Mouse (Mus musculus) heart, embryonic 15.5 days (tissue): Measurements from ENCODE around the gene 4931406P16Rik. TPM values are rescaled to one million over a fixed set of nuclear protein-coding genes. Genes with fewer than 3 reads are reported as not detected.
"Not testable (repeated sequence)": the region's sequence is repeated elsewhere in the genome, so short reads cannot be mapped to it uniquely, and the experiment has no call there.

Experiments used
- ATAC-seq: fragments of 200-750 bp; cut with Nextera tagmentation; replicated peaks from 2 replicates; pipeline ENCODE4 v1.8.0; 2017; ENCODE audit warnings: low read depth, moderate TSS enrichment; ENCODE audit not compliant: insufficient number of reproducible peaks, insufficient read depth, low FRiP score
- H3K27ac ChIP-seq: fragments of 300-500 bp; sonication (generic); 2 replicates; pipeline ENCODE4 v1.5.1; 2015; ENCODE audit warnings: mild to moderate bottlenecking, inconsistent platforms
- H3K27me3 ChIP-seq: fragments of 300-500 bp; sonication (generic); 2 replicates; pipeline ENCODE4 v1.6.1; 2015; ENCODE audit warnings: inconsistent platforms
- H3K36me3 ChIP-seq: fragments of 300-500 bp; sonication (generic); 2 replicates; pipeline ENCODE4 v1.6.1; 2015; ENCODE audit warnings: mild to moderate bottlenecking, inconsistent platforms
- H3K4me1 ChIP-seq: fragments of 300-500 bp; sonication (generic); replicated peaks from 2 replicates; pipeline ENCODE4 v1.6.1; 2015; ENCODE audit warnings: inconsistent platforms
- H3K4me2 ChIP-seq: fragments of 300-500 bp; sonication (generic); 2 replicates; pipeline ENCODE4 v1.6.1; 2015; ENCODE audit warnings: inconsistent platforms, mild to moderate bottlenecking, moderate library complexity
- H3K4me3 ChIP-seq: fragments of 300-500 bp; sonication (generic); 2 replicates; pipeline ENCODE4 v1.5.1; 2015; ENCODE audit warnings: mild to moderate bottlenecking, inconsistent platforms
- H3K9ac ChIP-seq: fragments of 300-500 bp; sonication (generic); 2 replicates; pipeline ENCODE4 v1.6.1; 2015; ENCODE audit warnings: mild to moderate bottlenecking, inconsistent platforms
- H3K9me3 ChIP-seq: fragments of 300-500 bp; sonication (generic); replicated peaks from 2 replicates; pipeline ENCODE4 v1.6.1; 2016; ENCODE audit warnings: inconsistent platforms
- WGBS: fragments of 180-500 bp; shearing (Covaris S2); methylation state at CpG from one replicate; pipeline ENCODE4 v1.1.7; 2015; ENCODE audit warnings: mixed read lengths; 5-methylcytosine and 5-hydroxymethylcytosine counted together
- polyA plus RNA-seq: library from polyadenylated mRNA; unstranded; fragments of >200 nt; fragmentation: Nextera tagmentation; extraction: Ambion mirVana; gene quantifications from 2 replicates; pipeline ENCODE4 v1.2.1, GENCODE M21; 2015

4931406P16Rik gene
- polyA plus RNA-seq, 1 experiment from 2014 or later, result 32.5 TPM

DNA sequence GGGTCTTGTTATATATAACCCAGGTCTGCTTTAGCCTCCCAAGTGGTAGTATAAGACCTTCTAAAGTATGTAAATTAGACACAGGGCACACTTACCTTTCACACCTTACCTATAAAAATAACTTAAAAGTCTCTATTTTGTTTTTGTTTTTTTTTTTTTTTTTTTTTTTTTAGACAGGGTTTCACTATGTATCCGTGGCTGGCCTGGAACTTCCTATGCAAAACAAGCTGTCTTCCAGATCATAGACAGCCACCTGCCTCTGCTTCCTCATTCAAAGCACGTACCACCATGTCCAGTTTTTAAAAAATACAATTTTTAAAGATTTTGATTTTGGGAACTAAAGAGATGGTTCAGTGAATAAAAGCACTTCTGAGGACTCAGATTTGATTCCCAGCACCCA is 23.9 kb upstream of the 4931406P16Rik start:
- 0 out of 2 replicates have a peak, but pooled peaks cover 4% of the 10 kb centered on the region for H3K36me3 ChIP-seq
- no peak for ATAC-seq
- no peak overlapping the region for H3K9ac ChIP-seq
- peaks cover 3% of the 10 kb centered on the region; the same call in 1 of the 2 replicates for H3K9me3 ChIP-seq
- WGBS, result 86% methylated on average over 2 of the region's 2 CpGs
- no peak overlapping the region for H3K4me3 ChIP-seq
- H3K4me2 ChIP-seq, result no peak overlapping the region
- H3K27ac ChIP-seq, result no peak overlapping the region
- H3K4me1 ChIP-seq, result peaks cover 23% of the 10 kb centered on the region
- H3K27me3 ChIP-seq, result no peaks in the 10 kb centered on the region

DNA sequence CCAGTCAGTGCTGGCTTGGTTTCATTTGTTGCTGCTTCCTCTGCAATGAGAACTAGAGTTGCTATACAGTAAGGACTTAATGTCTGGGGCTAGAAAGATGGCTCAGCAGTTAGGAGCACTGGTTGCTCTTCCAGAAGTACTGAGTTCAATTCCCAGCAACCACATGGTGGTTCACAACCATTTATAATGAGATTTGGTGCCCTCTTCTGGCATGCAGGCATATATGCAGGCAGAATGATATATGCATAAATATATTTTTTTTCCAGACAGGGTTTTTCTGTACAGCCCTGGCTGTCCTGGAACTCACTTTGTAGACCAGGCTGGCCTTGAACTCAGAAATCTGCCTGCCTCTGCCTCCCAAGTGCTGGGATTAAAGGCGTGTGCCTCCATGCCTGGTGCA is 23.2 kb upstream of the 4931406P16Rik start:
- H3K27ac ChIP-seq, H3K36me3 ChIP-seq, H3K27me3 ChIP-seq, H3K4me2 ChIP-seq, H3K9ac ChIP-seq, H3K9me3 ChIP-seq, H3K4me3 ChIP-seq, ATAC-seq: not testable (repeated sequence)
- WGBS, result 91% methylated on average over 1 of the region's 1 CpGs
- H3K4me1 ChIP-seq, result peaks cover 23% of the 10 kb centered on the region

GRCm38 (mm10) chr7:34327493-34327892 is 14.1 kb upstream of the 4931406P16Rik start:
- no peaks in the 10 kb centered on the region for H3K36me3 ChIP-seq
- peak overlapping the region; percentile 30; the same call in 1 of the 2 replicates for H3K27ac ChIP-seq
- WGBS, result 23% methylated on average over 3 of the region's 3 CpGs
- no peak for ATAC-seq
- H3K9ac ChIP-seq, result no peak overlapping the region
- 0 out of 2 replicates have a peak, but pooled peaks cover 3% of the 10 kb centered on the region for H3K9me3 ChIP-seq
- no peaks in the 10 kb centered on the region for H3K27me3 ChIP-seq
- H3K4me1 ChIP-seq, result peaks cover 8% of the 10 kb centered on the region
- H3K4me3 ChIP-seq, result no peak overlapping the region
- no peak overlapping the region for H3K4me2 ChIP-seq

GRCm38 (mm10) chr7:34324857-34325256 is 11.5 kb upstream of the 4931406P16Rik start:
- WGBS, result 80% methylated on average over 1 of the region's 1 CpGs
- Histone ChIP-seq H3K9me3 (0 out of 2 replicates have a peak, but pooled peaks cover 3% of the 10 kb centered on the region), H3K4me1 (peaks cover 15% of the 10 kb centered on the region), H3K4me2 (no peak overlapping the region), H3K36me3 (no peaks in the 10 kb centered on the region), H3K9ac (no peak overlapping the region), H3K27me3 (no peaks in the 10 kb centered on the region), H3K4me3 (no peak overlapping the region), H3K27ac (no peak overlapping the region)
- no peak for ATAC-seq

- H3K4me1 ChIP-seq, result peaks cover 16% of the 10 kb centered on the region
- 93% methylated on average over 2 of the region's 2 CpGs for WGBS
- no peak for ATAC-seq
- H3K9me3 ChIP-seq, result 0 out of 2 replicates have a peak, but pooled peaks cover 3% of the 10 kb centered on the region
- no peaks in the 10 kb centered on the region for H3K36me3 ChIP-seq
- H3K9ac ChIP-seq, result no peak overlapping the region
- no peak overlapping the region for H3K27ac ChIP-seq
- no peaks in the 10 kb centered on the region for H3K27me3 ChIP-seq
- H3K4me3 ChIP-seq, result no peak overlapping the region
- no peak overlapping the region for H3K4me2 ChIP-seq
Measured at GRCm38 (mm10) chr7:34324005-34324404, 10.7 kb upstream of the 4931406P16Rik start.

DNA sequence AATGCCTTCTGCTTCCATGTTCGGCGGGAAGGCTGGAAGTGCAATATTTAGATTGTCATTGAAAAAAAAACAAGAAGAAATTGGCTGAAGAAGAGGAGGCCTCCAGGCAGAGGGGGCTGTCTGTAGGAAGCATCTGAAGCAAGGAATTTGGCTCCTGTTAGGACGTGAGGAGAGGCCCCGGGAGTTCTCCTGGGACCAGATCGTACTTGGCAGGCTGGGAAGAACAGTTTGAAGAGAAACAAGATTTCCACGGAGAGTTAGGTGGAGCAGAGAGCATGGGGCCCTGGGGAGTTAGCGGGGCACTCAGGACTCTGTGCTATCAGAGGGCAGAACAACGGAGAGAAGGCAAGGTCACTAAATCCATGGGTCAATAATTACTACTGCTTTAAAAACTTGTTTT is 10.0 kb upstream of the 4931406P16Rik start:
- H3K4me1 ChIP-seq, result peaks cover 16% of the 10 kb centered on the region
- H3K27ac ChIP-seq, result peak overlapping the region; percentile 15; the same call in 1 of the 2 replicates
- H3K36me3 ChIP-seq, result no peaks in the 10 kb centered on the region
- no peak overlapping the region for H3K4me3 ChIP-seq
- 60% methylated on average over 8 of the region's 8 CpGs for WGBS
- no peak overlapping the region for H3K4me2 ChIP-seq
- H3K27me3 ChIP-seq, result no peaks in the 10 kb centered on the region
- no peak for ATAC-seq
- no peak overlapping the region for H3K9ac ChIP-seq
- H3K9me3 ChIP-seq, result 0 out of 2 replicates have a peak, but pooled peaks cover 3% of the 10 kb centered on the region

DNA sequence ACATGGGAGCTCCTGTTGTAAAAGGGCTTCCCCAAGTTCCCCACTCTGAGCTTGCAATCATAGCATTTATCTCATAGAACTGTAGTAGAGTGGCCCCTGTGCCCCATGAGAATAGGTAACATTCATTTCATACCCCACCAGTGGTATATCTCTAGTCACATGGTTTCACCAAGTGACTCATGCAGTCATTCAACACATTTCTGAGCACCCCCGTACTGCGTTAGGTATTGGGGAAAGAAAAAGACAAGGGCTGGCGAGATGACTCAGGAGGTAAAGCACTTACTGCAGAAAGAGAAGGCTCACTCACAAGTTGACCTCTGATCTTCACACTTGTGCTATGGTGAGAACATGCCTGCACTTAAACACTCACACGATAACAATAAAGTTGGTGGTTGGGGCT is 8.6 kb upstream of the 4931406P16Rik start:
- Histone ChIP-seq H3K4me3 (no peak overlapping the region), H3K4me2 (no peak overlapping the region), H3K9me3 (0 out of 2 replicates have a peak, but pooled peaks cover 3% of the 10 kb centered on the region), H3K27me3 (no peaks in the 10 kb centered on the region), H3K9ac (no peak overlapping the region), H3K4me1 (peaks cover 16% of the 10 kb centered on the region), H3K27ac (no peak overlapping the region), H3K36me3 (no peaks in the 10 kb centered on the region)
- ATAC-seq, result no peak
- WGBS, result 50% methylated on average over 4 of the region's 4 CpGs

DNA sequence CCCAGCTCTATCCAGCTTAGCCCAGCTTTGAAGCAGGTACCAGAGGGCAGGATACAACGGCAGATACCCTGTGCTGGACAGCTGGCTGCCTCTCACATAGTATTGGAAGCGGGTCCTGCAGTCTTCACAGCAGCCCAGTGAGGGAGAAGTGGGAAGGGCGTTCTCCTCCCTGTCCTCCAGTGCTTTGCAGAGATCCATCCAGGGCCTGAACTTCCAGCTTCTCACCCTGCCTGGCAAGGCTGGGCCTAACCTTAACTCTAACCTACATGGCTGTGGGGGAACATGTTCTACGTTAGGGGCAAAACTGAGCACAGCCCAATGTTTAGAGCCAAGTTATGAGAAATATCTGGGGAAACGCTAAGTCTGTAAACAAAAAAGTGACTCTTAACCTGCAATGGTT is 7.8 kb upstream of the 4931406P16Rik start:
- Histone ChIP-seq H3K27me3 (no peaks in the 10 kb centered on the region), H3K27ac (no peak overlapping the region; the same call in 1 of the 2 replicates), H3K4me2 (no peak overlapping the region), H3K4me3 (no peak overlapping the region), H3K9me3 (0 out of 2 replicates have a peak, but pooled peaks cover 3% of the 10 kb centered on the region), H3K36me3 (no peaks in the 10 kb centered on the region), H3K4me1 (peaks cover 16% of the 10 kb centered on the region), H3K9ac (no peak overlapping the region)
- 78% methylated on average over 5 of the region's 5 CpGs for WGBS
- no peak for ATAC-seq

GRCm38 (mm10) chr7:34319957-34320356 is 6.6 kb upstream of the 4931406P16Rik start:
- Histone ChIP-seq H3K9me3 (0 out of 2 replicates have a peak, but pooled peaks cover 3% of the 10 kb centered on the region), H3K36me3 (no peaks in the 10 kb centered on the region), H3K4me3 (no peak overlapping the region), H3K9ac (no peak overlapping the region), H3K4me1 (peaks cover 16% of the 10 kb centered on the region), H3K27ac (peak overlapping the region; percentile 53), H3K4me2 (no peak overlapping the region), H3K27me3 (no peaks in the 10 kb centered on the region)
- 47% methylated on average over 3 of the region's 3 CpGs for WGBS
- peak; percentile 45; the same call in 1 of the 2 replicates for ATAC-seq

DNA sequence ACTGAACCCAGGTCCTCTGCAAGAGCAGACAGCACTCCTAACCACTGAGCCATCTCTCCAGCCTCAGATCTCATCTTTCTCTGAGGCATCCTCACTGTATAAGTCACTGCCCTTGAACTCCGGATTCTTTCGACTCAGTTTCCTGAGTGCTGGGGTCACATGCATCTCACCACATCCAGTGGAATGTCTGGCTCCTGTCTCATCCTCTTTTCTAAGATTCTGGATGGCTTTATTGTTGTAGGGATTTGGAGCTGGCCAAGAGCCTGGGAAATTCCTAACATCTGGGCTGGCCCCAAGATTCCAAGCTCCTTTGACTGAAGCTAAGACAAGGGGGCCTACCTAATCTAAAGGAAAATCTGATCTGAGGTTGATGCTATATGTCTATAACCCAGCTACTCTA is 5.8 kb upstream of the 4931406P16Rik start:
- WGBS, result 68% methylated on average over 2 of the region's 2 CpGs
- Histone ChIP-seq H3K27me3 (no peaks in the 10 kb centered on the region), H3K4me2 (no peak overlapping the region), H3K27ac (peak overlapping the region; percentile 70), H3K4me3 (no peak overlapping the region), H3K9ac (no peak overlapping the region), H3K36me3 (no peaks in the 10 kb centered on the region), H3K9me3 (0 out of 2 replicates have a peak, but pooled peaks cover under 1% of the 10 kb centered on the region), H3K4me1 (peaks cover 16% of the 10 kb centered on the region)
- no peak for ATAC-seq

GRCm38 (mm10) chr7:34317901-34318476 is 4.6 kb upstream of the 4931406P16Rik start:
- no peak overlapping the region for H3K4me3 ChIP-seq
- no peaks in the 10 kb centered on the region for H3K9me3 ChIP-seq
- H3K9ac ChIP-seq, result no peak overlapping the region
- no peak; the same call in 1 of the 2 replicates for ATAC-seq
- H3K36me3 ChIP-seq, result no peaks in the 10 kb centered on the region
- no peak overlapping the region for H3K4me2 ChIP-seq
- WGBS, result 43% methylated on average over 7 of the region's 7 CpGs
- H3K27me3 ChIP-seq, result no peaks in the 10 kb centered on the region
- peak overlapping the region; percentile 70 for H3K27ac ChIP-seq
- H3K4me1 ChIP-seq, result peaks cover 15% of the 10 kb centered on the region
